Mouse (Mus musculus) layer of hippocampus, postnatal 10 days (tissue): ENCODE results near the gene Tmem30b. TPM values are rescaled to one million over a fixed set of nuclear protein-coding genes. Genes with fewer than 3 reads are reported as not detected.
"Not testable (repeated sequence)": the region's sequence is repeated elsewhere in the genome, so short reads cannot be mapped to it uniquely, and the experiment has no call there.

Experiments
- DNase-seq, 2 experiments: peaks; one replicate each; pipeline ENCODE4 v3.0.0; 2021; ENCODE audit warnings: low spot score in 2 of 2
- long read RNA-seq: library from polyadenylated mRNA; stranded (forward); transcript quantifications from one replicate; pipeline ENCODE4 v2.0.0, GENCODE M21; 2023
- total RNA-seq, 2 experiments: library from RNA; stranded (reverse); gene quantifications; 2 replicates each; pipeline ENCODE4 v1.2.3; 2021

Gene Tmem30b
- under 1 TPM in 1 of 2 experiments, not detected in 1; 0.13 TPM for total RNA-seq
- long read RNA-seq, result 0 reads

GRCm38 (mm10) chr12:73546086-73546711, at the start of gene Tmem30b:
Tmem30b (minus strand) TSS chr12:73546392.
- DNase-seq, result no peak

GRCm38 (mm10) chr12:73595226-73595625, 49.0 kb upstream of the Tmem30b start:
- DNase-seq, result no peak

- DNase-seq, result no peak
These were observed 48.1 kb upstream of the Tmem30b start for GRCm38 (mm10) chr12:73594177-73594745.

- DNase-seq, result no peak
These were observed 47.0 kb upstream of the Tmem30b start for GRCm38 (mm10) chr12:73593021-73593798.

GRCm38 (mm10) chr12:73591625-73592024, 45.4 kb upstream of the Tmem30b start:
- no peak for DNase-seq

- no peak for DNase-seq
These were observed 44.6 kb upstream of the Tmem30b start for GRCm38 (mm10) chr12:73590627-73591276.

- DNase-seq, result no peak
These were observed 41.1 kb upstream of the Tmem30b start for GRCm38 (mm10) chr12:73587262-73587661.

- no peak for DNase-seq
These were observed 39.7 kb upstream of the Tmem30b start for GRCm38 (mm10) chr12:73585850-73586249.

- DNase-seq, result no peak
These were observed 39.1 kb upstream of the Tmem30b start for GRCm38 (mm10) chr12:73585241-73585801.

GRCm38 (mm10) chr12:73584610-73585240, 38.5 kb upstream of the Tmem30b start, which contains the start of gene Prkch:
Prkch (plus strand) TSS chr12:73584796.
- peak; percentile 64 to 76 for DNase-seq

GRCm38 (mm10) chr12:73583813-73584609, 37.8 kb upstream of the Tmem30b start:
- peak; percentile 14 to 34 for DNase-seq

GRCm38 (mm10) chr12:73583318-73583717, 37.1 kb upstream of the Tmem30b start:
- DNase-seq, result no peak

- no peak for DNase-seq
These were observed 34.6 kb upstream of the Tmem30b start for GRCm38 (mm10) chr12:73580811-73581210.

GRCm38 (mm10) chr12:73578141-73578540, 31.9 kb upstream of the Tmem30b start:
- DNase-seq, result no peak

- no peak for DNase-seq
These were observed 28.4 kb upstream of the Tmem30b start for GRCm38 (mm10) chr12:73574632-73575031.

GRCm38 (mm10) chr12:73565620-73565969, 19.4 kb upstream of the Tmem30b start:
- DNase-seq, result no peak

- DNase-seq, result no peak
These were observed 18.8 kb upstream of the Tmem30b start for GRCm38 (mm10) chr12:73564795-73565619.

GRCm38 (mm10) chr12:73564176-73564575, 18.0 kb upstream of the Tmem30b start:
- no peak for DNase-seq

- DNase-seq, result not testable (repeated sequence)
These were observed 16.9 kb upstream of the Tmem30b start for GRCm38 (mm10) chr12:73563122-73563521.
